Mouse (Mus musculus) embryo, embryonic 9.5 days (tissue): ENCODE measurements around the gene Dnajc7.
"Not testable (repeated sequence)": the region's sequence is repeated elsewhere in the genome, so short reads cannot be mapped to it uniquely, and the experiment has no call there.

ENCODE experiments used
- DNase-seq: peaks from one replicate; pipeline ENCODE4 v3.0.0-alpha.2; 2017; ENCODE audit errors: extremely low spot score

Dnajc7 gene

DNA sequence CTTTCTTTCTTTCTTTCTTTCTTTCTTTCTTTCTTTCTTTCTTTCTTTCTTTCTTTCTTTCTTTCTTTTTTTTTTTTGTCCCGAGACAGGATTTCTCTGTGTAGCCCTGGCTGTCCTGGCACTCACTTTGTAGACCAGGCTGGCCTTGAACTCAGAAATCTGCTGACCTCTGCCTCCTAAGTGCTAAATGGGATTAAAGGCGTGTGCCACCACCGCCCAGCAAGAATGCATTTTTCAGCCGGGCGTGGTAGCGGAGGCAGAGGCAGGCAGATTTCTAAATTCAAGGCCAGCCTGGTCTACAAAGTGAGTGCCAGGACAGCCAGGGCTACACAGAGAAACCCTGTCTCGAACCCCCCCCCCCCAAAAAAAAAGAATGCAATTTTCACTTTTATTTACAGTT is 3.1 kb downstream of the Dnajc7 start:
- not testable (repeated sequence) for DNase-seq

DNA sequence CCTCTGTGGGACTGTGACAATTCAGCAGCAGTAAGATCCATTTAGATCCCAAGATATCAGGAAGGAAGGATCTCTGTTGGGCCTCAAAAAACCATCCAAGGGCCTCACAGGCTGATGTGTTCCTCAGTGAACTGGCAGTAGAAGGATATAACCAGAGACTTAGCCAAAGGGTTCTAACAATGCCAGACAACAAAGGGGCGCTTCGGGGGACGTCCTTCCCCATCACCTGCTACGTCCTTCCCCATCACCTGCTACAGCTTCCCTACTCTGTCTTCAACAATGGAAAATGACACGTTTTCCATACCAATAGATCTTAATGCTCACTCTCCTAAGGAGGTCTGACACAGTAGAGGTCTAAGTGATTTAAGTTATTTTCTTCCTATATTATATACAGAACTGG is 3.6 kb downstream of the Dnajc7 start:
- DNase-seq, result no peak

DNA sequence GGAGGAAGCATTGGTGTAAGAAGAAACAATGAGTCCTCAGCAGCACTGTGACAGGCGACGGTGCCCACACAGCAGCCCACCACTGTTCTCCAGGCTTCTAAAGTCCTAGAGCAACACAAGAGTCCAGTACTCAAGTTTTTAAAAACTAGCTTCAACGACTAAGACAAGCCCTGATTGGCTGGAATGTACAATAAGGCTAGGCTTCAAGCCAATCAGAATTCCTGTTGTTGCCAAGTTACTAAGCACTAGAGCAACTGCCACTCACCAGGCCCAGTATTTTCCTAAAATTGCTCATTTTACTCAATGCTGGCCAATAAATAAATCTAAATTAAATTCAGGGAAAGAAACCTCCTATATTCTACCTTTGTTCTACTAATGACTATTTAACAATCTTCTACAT is 6.7 kb downstream of the Dnajc7 start:
- DNase-seq, result no peak

DNA sequence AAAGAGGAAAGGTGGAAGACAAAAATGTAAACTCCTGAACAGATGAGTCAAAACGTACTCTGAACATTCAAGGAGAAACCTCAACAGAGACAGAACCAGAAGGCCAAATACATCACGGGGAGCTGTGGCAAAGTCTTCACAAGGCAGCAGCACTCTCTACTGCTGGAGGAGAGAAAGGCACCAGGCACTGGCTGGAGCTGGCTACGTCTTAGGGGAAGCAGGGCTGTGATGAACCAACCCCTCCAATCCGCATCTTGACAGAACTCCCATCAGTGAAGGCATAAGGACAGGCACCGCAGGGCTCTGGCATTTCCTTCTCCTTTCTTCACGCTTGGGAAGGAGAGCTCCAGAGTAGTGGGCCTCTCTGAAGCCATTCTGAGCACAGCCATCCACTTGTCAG is 8.3 kb downstream of the Dnajc7 start:
- DNase-seq, result no peak

DNA sequence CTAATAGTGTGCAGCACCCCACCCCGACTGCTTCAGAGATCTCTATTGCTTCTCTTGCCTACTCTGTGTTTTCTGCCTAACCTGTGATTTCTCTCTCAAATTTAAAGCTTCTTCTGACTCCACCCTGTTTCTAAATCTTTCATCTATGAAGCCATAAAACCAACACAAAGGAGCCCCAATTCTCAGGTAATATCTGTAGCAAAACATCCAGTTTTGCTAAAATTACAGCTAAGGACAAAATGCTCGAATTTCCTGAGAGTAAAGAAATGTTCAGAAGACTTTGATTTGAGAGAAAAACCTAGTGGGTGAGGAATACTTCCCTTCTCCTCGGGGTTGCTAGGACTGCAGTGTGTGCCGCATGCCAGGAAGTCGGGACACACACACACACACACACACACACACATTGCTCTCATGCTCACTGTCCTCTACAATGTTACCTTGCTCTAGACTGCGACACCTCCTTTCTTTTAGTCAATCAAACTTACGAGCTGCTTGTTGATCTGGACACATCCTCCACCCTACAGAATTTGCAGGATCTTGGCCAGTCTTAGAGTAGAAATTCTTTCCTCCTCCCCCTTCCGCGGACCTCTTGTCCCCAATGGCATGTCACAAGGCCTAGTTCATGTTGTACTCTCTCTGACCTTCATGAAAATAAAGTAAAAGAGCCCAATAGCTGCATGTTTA is 9.8 kb downstream of the Dnajc7 start:
- no peak for DNase-seq

DNA sequence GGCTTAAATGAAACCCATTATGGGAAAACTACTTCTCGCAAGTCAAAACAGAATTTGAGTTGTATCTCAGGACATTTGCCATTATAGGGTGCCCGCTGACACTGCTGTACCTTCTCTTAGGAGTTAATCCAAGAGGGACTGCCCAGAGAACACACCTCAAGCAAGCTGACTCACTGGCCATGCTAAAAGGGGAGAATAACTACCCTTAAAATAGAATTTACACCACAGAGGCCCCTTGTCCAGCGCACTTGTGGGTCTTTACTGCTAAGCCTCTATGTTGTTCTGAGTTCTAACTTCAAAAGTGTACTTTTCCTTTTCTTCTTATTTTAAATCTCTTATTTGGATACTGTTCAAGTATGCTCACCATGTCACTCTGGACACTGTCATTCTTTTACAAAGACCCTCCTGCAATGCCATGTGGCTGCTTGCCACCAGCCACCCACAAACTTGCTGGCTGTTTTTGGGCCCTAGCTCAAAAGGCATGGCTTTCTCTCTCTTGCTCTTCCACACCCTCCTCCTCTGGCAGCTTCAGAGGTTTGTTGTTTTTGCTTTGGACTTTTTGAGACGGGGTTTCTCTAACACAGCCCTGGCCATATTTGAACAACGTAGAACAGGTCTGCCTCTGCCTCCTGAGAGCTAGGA is 10.5 kb downstream of the Dnajc7 start:
- no peak for DNase-seq

DNA sequence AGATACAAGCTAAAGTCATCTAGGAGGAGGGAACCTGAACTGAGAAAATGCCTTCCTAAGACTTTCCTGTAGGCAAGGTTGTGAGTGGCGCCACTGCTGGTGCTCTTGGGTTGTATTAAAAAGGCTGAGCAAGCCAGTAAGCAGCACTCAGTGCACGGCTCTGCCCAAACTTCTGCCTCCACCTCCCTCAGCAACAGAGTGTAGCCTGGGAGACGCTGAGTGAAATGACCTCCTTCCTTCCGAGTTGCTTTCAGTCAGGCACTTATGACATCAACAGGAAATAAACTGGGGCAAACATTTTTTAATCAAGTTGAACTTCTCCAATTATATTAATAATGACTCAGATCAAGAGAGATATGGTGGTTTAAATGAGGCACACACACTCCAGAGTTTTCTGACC is 11.2 kb downstream of the Dnajc7 start:
- DNase-seq, result no peak

DNA sequence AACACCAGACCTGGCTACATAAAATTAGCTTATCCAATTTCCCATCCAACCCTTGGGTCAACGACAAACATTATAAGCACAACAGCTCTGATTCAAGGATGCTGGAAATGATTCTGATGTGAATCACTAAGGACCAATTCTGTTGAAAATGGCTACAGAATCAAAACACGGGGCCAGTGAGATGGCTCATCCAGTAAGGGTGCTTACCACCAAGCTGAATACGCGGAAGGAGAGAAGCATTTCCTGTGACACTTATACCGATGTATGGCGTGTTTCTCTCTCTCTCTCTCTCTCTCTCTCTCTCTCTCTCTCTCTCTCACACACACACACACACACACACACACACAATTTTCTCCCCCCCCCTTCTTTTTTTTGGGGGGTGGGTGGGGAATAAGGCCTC is 12.8 kb downstream of the Dnajc7 start:
- DNase-seq, result no peak

DNA sequence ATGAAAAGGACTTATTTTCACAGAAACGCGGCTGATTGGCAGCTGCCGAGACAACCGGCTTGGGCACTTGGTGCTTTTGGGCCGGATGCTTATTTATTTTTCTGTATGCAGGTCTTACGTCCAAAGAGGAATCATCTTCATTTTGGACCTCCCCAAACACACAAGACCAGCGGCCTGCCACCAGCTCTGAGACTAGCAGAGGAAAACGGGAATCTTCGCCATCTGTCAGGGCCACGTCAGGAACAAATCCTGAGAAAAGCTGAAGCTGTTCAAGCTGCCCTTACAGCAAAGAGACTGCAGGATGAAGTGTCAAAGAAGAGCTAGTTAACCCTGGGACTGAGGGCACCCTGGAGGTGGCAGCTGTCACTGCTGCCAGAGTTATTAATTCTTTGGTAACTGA is 14.5 kb downstream of the Dnajc7 start:
- DNase-seq, result no peak

DNA sequence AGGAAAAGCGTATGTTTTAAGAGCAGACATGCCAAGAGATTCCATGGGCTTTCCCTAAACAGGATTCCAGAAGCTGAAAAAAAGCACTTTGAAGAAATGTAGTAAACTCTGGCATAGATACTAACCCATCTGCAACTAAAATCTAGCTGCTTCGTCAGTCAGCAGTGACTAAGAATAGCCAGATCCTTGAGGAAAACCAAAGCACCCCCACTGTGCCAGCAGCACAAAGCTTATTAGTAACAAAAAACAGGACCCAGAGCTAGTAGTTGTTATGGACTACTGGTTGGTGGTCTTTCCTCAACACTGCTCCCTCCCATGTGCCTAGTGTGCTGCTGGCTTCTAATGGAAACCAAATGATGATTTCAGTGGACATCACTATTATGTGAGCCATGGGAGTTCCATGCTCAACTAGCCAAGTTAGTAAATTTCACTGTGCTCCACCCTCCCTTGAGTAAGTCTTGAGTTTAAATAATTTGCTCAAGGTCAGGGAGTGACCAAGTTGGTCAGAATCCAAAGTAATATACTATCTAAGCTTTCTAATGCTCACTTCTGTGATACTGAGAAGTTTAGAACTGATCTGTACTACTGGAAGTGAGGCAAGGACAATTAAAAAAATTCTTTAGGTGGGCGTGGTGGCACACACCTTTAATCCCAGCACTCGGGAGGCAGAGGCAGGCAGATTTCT is 15.5 kb downstream of the Dnajc7 start:
- no peak for DNase-seq

DNA sequence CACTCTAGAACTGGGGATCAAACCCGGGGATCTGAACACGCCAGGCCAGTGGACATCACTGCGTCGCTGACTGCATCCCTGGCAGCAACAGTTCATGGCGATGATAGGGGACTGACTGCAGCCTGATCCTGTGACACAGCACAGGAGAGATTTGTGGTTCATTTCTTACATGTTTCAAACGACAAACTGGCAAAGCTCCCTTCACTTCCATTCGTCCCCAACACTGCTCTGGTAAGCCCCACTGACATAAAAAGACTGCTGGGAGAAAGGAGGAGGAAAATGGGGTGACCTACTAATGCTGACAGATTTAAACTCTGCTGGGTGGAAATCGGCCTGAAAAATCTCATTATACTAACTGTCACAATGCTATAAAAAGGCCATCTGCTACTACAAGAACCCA is 16.2 kb downstream of the Dnajc7 start:
- no peak for DNase-seq

DNA sequence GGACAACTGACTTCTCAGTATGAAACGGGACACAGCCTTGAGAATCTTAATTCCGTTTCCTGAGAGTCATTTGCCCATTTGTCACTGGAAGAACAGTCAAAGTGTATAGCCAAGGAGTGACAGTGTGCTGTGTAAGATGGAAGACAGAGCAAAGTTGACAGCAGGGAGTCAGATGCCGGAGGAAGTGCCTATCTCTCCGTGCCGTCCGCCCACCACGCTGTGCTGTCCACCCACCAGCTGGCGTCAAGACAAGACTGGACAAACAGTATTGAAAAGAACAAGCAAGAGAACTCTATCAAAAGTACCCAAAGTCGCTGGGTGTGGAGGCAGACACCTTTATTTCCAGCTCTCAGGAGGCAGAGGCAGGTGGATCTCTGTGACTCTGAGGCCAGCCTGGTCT is 16.8 kb downstream of the Dnajc7 start:
- DNase-seq, result no peak

DNA sequence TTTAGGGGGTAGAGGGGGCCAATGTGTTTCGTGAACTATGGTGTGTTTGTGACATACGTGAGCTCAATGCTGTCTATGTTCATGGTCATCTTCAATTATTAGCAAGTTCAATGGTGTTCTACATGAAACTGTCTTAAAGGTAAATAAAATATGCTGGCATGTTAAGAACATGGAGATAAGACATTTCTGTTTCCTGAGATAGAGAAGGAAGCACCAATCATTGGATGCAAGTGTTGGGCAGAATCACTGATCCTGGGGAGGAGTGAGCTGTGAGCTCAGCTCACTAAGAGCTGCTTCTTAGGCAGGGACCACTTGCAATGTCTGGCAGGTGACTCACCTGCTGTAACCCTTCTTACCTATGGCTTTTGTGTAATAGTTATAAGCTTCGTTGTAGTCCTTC is 18.6 kb downstream of the Dnajc7 start:
- DNase-seq, result no peak

DNA sequence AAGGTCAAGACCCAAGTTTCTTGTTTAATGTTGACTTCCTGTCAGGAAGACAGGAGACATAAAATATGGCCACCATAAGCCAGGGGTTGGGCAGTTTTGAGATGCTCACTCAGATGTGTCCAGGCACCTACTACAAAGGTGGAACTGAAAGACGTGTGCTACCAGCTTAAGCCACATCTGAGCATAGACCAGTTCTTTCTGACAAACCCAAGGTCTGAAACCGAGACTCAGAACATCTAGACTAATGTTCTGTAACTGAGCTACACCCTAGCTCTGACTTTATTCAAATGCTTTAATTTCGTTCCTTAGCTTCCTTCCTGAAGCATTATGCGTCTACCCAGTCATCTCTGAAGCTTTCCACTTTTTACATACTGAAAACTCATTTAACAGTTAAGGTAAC is 21.9 kb downstream of the Dnajc7 start:
- no peak for DNase-seq

DNA sequence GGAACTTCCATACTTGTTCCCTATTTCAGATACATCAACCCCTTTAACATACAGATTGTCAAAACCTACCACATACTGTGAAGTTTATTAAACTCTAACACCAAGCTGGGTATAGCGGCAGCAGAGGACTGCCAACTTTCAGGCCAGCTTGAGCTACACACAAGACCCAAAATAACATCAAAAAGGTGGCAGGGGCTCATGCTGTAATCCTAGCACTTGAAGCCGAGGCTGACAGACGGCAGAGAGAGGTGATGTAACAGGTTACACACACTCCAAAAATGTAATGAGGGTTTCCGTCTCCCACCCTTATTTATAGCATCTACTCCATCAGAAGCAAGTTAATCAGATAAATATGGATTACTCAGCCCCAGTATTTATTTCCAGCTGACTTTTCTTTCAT is 24.4 kb downstream of the Dnajc7 start:
- DNase-seq, result no peak

DNA sequence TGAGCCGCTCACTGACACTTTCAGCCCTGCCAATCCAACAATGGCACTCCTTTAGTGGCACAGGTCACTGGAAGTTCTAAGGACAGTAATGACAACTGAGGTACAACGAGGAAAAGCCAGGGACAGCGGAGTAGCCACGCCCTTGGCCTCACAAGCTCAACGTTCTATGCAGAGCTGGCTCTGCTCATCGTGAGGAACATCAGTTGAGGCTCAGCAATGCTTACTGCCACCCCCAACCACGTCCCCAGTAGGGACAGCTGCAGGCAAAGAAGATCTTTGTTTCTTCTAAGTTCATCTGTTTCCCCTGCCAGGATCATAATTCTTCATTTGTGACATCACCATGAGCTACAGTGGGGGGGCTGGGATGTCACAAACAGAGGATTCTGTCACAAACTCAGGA is 25.4 kb downstream of the Dnajc7 start:
- no peak for DNase-seq

DNA sequence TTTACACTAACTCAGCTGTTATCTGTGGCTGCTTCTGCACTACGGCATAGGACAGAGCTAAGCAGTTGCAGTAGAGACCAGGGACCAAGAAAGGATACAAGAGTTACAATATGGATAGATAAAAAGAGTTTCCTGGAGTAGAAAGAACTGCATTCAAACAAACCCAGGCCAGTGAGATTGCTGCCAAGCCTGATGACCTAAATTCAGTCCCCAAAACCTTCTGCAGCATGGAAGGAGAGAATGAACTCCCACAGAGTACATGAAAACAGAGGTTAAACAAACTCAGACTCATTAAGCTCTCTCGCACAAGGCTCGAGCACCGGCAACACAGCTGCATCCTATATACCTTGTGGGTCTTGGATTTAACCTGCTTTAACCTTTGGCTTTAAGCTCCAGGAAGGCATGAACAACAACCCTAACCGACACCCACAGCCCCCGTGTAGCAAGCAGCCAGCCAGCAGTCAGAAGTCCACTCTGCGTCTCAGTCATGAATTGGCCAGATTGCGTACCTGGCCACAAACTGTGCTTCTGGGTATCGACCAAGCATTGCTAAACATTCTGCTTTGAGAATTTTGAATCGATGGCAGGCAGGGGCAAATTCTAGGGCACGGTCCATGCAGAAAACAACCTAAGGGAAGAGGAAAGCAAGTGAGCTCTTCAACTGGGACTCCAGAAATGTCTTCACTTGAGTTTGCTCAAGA is 27.5 kb downstream of the Dnajc7 start:
- no peak for DNase-seq

DNA sequence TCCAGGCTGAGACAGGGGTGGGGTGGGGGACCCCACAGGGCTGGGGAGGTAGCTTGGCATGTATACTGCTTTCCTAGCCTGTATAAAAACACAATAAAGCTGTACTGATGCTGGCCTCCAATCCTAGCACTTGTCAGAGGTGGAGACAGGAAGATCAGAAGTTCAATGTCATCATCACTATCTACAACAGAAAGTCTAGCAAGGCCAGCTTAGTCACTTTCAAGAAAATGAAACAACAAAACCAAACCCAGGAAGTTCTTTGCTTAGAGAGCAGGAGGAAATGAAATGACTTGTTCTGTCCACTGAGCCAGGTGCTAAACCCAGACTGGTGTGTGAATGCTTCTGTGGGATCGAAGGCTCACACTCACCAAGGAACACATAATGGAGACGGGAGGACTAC is 31.5 kb downstream of the Dnajc7 start:
- DNase-seq, result no peak

DNA sequence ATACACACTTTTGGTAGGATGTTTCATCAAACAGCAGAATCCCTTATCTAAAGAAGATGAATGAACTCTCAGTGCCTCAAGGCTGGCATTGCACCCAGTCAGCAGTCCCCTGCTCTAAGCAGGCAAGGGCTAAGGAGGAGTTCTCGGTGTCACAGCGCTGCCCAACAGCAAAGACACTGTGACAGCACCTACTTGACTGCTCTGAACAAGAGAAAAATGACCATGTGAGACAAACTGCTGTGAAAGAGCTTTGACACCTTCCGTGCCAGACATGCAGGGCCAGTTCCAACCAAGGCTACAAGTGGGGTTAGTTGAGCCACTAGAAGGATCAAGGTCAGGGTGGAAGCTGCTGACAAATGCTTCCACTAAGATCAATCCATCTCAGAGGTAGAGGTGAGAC is 34.8 kb downstream of the Dnajc7 start:
- no peak for DNase-seq

DNA sequence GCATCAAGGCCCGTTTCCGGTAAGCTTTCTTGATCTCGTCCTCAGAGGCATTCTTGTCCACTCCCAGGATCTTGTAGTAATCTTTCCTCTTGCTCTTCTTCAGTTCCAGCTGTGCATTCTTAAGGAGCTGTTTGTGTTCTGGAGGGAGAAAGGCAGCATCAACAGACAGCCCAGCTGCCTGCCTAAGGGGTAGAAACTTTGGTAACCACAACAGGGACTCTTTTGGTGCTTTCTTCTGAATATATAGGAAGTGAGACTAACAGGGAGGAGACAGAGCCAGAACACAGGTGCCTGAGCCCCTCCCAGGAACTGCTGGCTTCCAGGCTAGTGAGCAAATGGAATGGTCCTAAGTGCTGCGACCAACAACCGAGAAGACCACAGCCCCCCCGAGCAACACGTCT is 35.4 kb downstream of the Dnajc7 start:
- no peak for DNase-seq

DNA sequence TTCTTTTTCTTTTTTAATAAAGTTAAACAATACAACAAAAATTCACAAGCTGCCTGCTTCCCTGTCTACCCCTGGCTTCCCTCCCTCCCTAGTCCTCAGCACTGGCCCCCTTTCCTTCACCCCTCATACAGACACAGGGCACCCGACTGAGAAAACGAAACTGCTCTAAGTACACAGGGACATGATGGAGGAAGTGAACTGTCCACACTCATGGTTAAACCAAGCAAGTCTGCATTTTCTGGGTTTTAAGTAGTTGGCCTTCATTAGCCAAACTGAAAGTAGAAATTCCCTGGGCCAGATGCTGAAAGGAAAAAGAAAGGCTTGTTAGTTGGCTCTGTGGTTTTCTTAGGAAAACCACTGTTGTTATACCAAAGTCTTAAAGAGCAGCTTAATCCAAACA is 37.1 kb downstream of the Dnajc7 start:
- no peak for DNase-seq

DNA sequence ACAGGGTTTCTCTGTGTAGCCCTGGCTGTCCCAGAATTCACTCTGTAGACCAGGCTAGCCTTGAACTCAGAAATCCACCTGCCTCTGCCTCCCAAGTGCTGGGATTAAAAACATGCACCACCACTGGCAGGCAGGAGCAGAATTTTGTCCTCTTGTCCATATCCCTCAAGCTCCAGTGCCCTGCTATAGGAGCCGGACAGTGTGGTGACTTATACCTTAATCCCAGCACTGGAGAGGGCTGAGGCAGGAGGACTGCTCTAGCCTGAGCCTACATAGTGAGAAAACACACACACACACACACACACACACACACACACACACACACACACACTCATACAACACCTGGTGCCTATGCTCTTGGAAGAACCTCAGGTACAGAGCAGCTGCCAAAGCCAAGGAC is 37.6 kb downstream of the Dnajc7 start:
- not testable (repeated sequence) for DNase-seq

DNA sequence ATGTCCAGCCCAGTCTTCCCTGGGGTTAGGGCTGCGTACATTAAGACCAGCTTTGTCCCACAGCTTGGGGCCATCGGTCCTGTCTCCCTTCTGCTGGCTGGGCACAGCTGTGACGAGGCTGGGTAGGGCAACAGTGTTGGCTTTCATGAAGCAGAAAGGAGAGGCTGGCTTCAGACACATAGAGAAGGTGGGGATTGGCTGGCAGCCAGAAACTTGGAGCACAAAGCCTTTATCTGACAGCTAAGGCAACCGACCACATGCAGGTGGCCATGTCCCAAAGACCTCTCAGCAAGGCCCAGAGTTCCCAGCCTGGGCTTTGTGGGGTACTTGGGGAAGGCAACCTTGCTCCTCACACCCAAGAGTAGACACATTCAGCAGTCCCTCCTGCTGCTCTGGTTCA is 38.2 kb downstream of the Dnajc7 start:
- no peak for DNase-seq
